12 mouse cellular contexts compared by ENCODE assay signal in genomic region chr2:117838387-117838786, GRCm38 (mm10).
DNase-seq lines count a peak whose midpoint lies in the region; ATAC-seq lines count a peak whose summit lies in the region.
"Had no signal": no experiment of that assay in that cellular context is flagged by ENCODE, and none has a peak within 500 bp of the region (broad histone marks: within the 10 kb centered on the region; RNA-seq: fewer than 3 reads in every experiment).

No protein-coding gene starts in this region.

- H3K27me3 ChIP-seq in kidney, embryonic 16.5 days (ENCODE audit: insufficient read depth, low read length) = no peaks in the 10 kb centered on the region
- H3K27me3 ChIP-seq in hindbrain, embryonic 11.5 days (ENCODE audit: control insufficient read depth, insufficient read depth, low read length) = no peaks in the 10 kb centered on the region
- no peaks in the 10 kb centered on the region for H3K27me3 ChIP-seq in midbrain, embryonic 11.5 days (ENCODE audit: control insufficient read depth, insufficient read depth, low read length)

- no peaks in the 10 kb centered on the region for H3K36me3 ChIP-seq in kidney, embryonic 16.5 days (ENCODE audit: insufficient read depth, low read length)
- no peaks in the 10 kb centered on the region for H3K36me3 ChIP-seq in hindbrain, embryonic 11.5 days (ENCODE audit: control insufficient read depth, insufficient read depth, low read length)
- no peaks in the 10 kb centered on the region for H3K36me3 ChIP-seq in midbrain, embryonic 11.5 days (ENCODE audit: control insufficient read depth, insufficient read depth, low read length)
- H3K36me3 ChIP-seq: G1E had no signal

- H3K4me3 ChIP-seq in kidney, embryonic 16.5 days (ENCODE audit: low read length) = no peak overlapping the region
- no peak overlapping the region for H3K4me3 ChIP-seq in hindbrain, embryonic 11.5 days (ENCODE audit: low read depth, low read length)
- no peak overlapping the region for H3K4me3 ChIP-seq in midbrain, embryonic 11.5 days (ENCODE audit: low read depth, low read length)

- no peak overlapping the region for H3K4me2 ChIP-seq in kidney, embryonic 16.5 days (replicated peaks; ENCODE audit: low read depth, low read length)
- no peak overlapping the region for H3K4me2 ChIP-seq in hindbrain, embryonic 11.5 days (replicated peaks; ENCODE audit: low read depth, low read length)
- H3K4me2 ChIP-seq in midbrain, embryonic 11.5 days = no peak overlapping the region

- WGBS in kidney, embryonic 16.5 days = 50% methylated on average over 2 of the region's 2 CpGs
- 73% methylated on average over 2 of the region's 2 CpGs for WGBS in hindbrain, embryonic 11.5 days
- WGBS in midbrain, embryonic 11.5 days = 88% methylated on average over 2 of the region's 2 CpGs

- no peak overlapping the region for H3K27ac ChIP-seq in kidney, embryonic 16.5 days (ENCODE audit: low read length)
- no peak overlapping the region for H3K27ac ChIP-seq in hindbrain, embryonic 11.5 days (ENCODE audit: low read depth, low read length)
- no peak overlapping the region for H3K27ac ChIP-seq in midbrain, embryonic 11.5 days (ENCODE audit: low read depth, low read length)

- ATAC-seq in kidney, embryonic 16.5 days (ENCODE audit: low FRiP score, low TSS enrichment) = no peak
- peak; percentile 50; the same call in 1 of the 2 replicates for ATAC-seq in common myeloid progenitor, adult 5-6 weeks (replicated peaks; ENCODE audit: low read depth, poor library complexity, severe bottlenecking)
- peak; percentile 22; the same call in 1 of the 2 replicates for ATAC-seq in monocyte, adult 5-6 weeks (replicated peaks; ENCODE audit: insufficient number of reproducible peaks, low FRiP score, low TSS enrichment, poor library complexity, severe bottlenecking)
- ATAC-seq in hindbrain, embryonic 11.5 days (ENCODE audit: low FRiP score) = no peak
- no peak for ATAC-seq in midbrain, embryonic 11.5 days (ENCODE audit: low FRiP score)
- ATAC-seq: midbrain, embryonic 16.5 days had no signal

- H3K9me3 ChIP-seq in kidney, embryonic 16.5 days (ENCODE audit: low read length) = no peaks in the 10 kb centered on the region
- no peaks in the 10 kb centered on the region for H3K9me3 ChIP-seq in hindbrain, embryonic 11.5 days (ENCODE audit: control insufficient read depth, low read length)
- H3K9me3 ChIP-seq in midbrain, embryonic 11.5 days (ENCODE audit: control insufficient read depth, low read length) = no peaks in the 10 kb centered on the region

- H3K9ac ChIP-seq in kidney, embryonic 16.5 days (replicated peaks; ENCODE audit: low read length) = no peak overlapping the region
- H3K9ac ChIP-seq in hindbrain, embryonic 11.5 days (ENCODE audit: low read depth, low read length) = no peak overlapping the region
- H3K9ac ChIP-seq in midbrain, embryonic 11.5 days (ENCODE audit: low read length) = no peak overlapping the region

- peak; percentile 17 for DNase-seq in kidney, postnatal 10 days
- DNase-seq in kidney, postnatal 36 days = peak; percentile 7 to 31
- DNase-seq in hindbrain, embryonic 11.5 days (ENCODE audit: low spot score) = no peak
- no peak for DNase-seq in midbrain, embryonic 11.5 days (ENCODE audit: low spot score, missing footprints)
- no peak for DNase-seq in spleen, postnatal 36 days (ENCODE audit: low spot score in 2 of 2)
- DNase-seq: cerebellum, adult 2 months; right cerebral cortex, postnatal 14 days had no signal

- H3K4me1 ChIP-seq in kidney, embryonic 16.5 days (ENCODE audit: insufficient read depth, low read length) = no peaks in the 10 kb centered on the region
- no peaks in the 10 kb centered on the region for H3K4me1 ChIP-seq in hindbrain, embryonic 11.5 days (replicated peaks; ENCODE audit: control insufficient read depth, insufficient read depth, low read length)
- no peaks in the 10 kb centered on the region for H3K4me1 ChIP-seq in midbrain, embryonic 11.5 days (ENCODE audit: control insufficient read depth, insufficient read depth, low read length)

Comparison
In these comparisons a context has a peak if more than half of its experiments do, and no peak if none do; other contexts are left out.
1. DNase-seq: peak in kidney, postnatal 10 days (single experiment) and kidney, postnatal 36 days (2 of 2); none in hindbrain, embryonic 11.5 days (single experiment), midbrain, embryonic 11.5 days (single experiment) and spleen, postnatal 36 days (0 of 2).
2. ATAC-seq: peak in common myeloid progenitor, adult 5-6 weeks (single experiment) and monocyte, adult 5-6 weeks (single experiment); none in kidney, embryonic 16.5 days (single experiment), hindbrain, embryonic 11.5 days (single experiment) and midbrain, embryonic 11.5 days (single experiment).